In genomic region chr17:68004581-68005330, GRCm38 (mm10) we compare ENCODE assay signal across 7 mouse cellular contexts. TPM values are rescaled to one million over a fixed set of nuclear protein-coding genes. Genes with fewer than 3 reads are reported as not detected.
DNase-seq lines count a peak whose midpoint lies in the region; ATAC-seq and TF ChIP-seq lines count a peak whose summit lies in the region.

No protein-coding gene starts in this region.

- H3K27ac ChIP-seq in stomach, postnatal 0 days (replicated peaks), result peak overlapping the region; percentile 89

- CTCF ChIA-PET in Patski (lab: Charles Lee), result interaction anchor here (1.2 to 2.2 kb wide), 3 partner anchors 9 to 51 kb away, joined by 3 to 5 read pairs (median 4); no protein-coding TSS in a partner anchor

- POLR2A ChIA-PET in Patski (lab: Charles Lee), result interaction anchor here (0.6 kb wide), 2 partner anchors 15 to 133 kb away, joined by 5 to 9 read pairs; no protein-coding TSS in a partner anchor

- no peaks in the 10 kb centered on the region for H3K9me3 ChIP-seq in stomach, postnatal 0 days (ENCODE audit: control insufficient read depth, low read length)

- no peaks in the 10 kb centered on the region for H3K36me3 ChIP-seq in stomach, postnatal 0 days (ENCODE audit: control insufficient read depth, insufficient read depth, low read length)

- H3K4me1 ChIP-seq in stomach, postnatal 0 days (replicated peaks; ENCODE audit: control insufficient read depth, insufficient read depth), result no peaks in the 10 kb centered on the region; the same call in 1 of the 2 replicates

- H3K9ac ChIP-seq in stomach, postnatal 0 days (ENCODE audit: low read length), result peak overlapping the region; percentile 70

- WGBS in stomach, postnatal 0 days, result 4% methylated on average over 10 of the region's 10 CpGs

- peak; percentile 7 for ATAC-seq in Patski
- ATAC-seq in hematopoietic stem cell, adult 5-6 weeks (replicated peaks in 1 of 2; ENCODE audit: insufficient read depth in 1 of 2, low FRiP score in 2 of 2, low TSS enrichment in 1 of 2, low read depth in 1 of 2, poor library complexity in 2 of 2, severe bottlenecking in 2 of 2), result peak; percentile 6 to 9; a peak in 2 of 4 replicates
- ATAC-seq in stomach, postnatal 0 days (ENCODE audit: low FRiP score, low TSS enrichment), result peak; percentile 45
- ATAC-seq in activated CD4-positive, CD25-positive, alpha-beta regulatory T cell, adult 4 months, result no peak

- DNase-seq in 3T3-L1 (ENCODE audit: low read depth, low spot score) (peak; percentile 71), Patski (ENCODE audit: low read depth, low spot score) (no peak)
- peak; percentile 44 for DNase-seq in lung, postnatal 10 days
- DNase-seq in stomach, postnatal 0 days (ENCODE audit: low spot score), result peak; percentile 27
- no peak for DNase-seq in left cerebral cortex, adult 18-20 months (ENCODE audit: low spot score in 2 of 2)

- H3K27me3 ChIP-seq in Patski, result no peaks in the 10 kb centered on the region
- H3K27me3 ChIP-seq in stomach, postnatal 0 days (ENCODE audit: control insufficient read depth, insufficient read depth, low read length), result no peaks in the 10 kb centered on the region

- H3K4me2 ChIP-seq in stomach, postnatal 0 days (replicated peaks; ENCODE audit: low read depth), result peak overlapping the region; percentile 73

- no peak for TF ChIP-seq EP300 in stomach, postnatal 0 days (optimal IDR thresholded peaks at IDR 0.05)

- peak overlapping the region; percentile 65 for H3K4me3 ChIP-seq in stomach, postnatal 0 days (ENCODE audit: low read depth, low read length)

- in situ Hi-C loops in Patski (cut with MboI; ENCODE audit: low pct_unique_long_range_greater_than_20kb), result no loop called here

- TF ChIP-seq CTCF in Patski (IDR thresholded peaks at IDR 0.05), result no peak
- TF ChIP-seq CTCF in stomach, postnatal 0 days (IDR thresholded peaks at IDR 0.05; ENCODE audit: low read depth), result no peak

RNA-seq across cellular contexts. Expression of gene Arhgap28, which starts 0.8 kb away (rescaled TPM):
- polyA plus RNA-seq in Patski (2021), result 10.0 TPM
- 5.5 and 6.6 TPM in 2 replicates for total RNA-seq in hematopoietic stem cell, adult 5-6 weeks (2017)
- 5.7 and 5.8 TPM in 2 replicates for polyA plus RNA-seq in stomach, postnatal 0 days (2015; fragmentation: Nextera tagmentation; extraction: Ambion mirVana)
- under 1 TPM in 1 of 2 experiments, not detected in 1; 0.19 TPM for polyA plus RNA-seq in activated CD4-positive, CD25-positive, alpha-beta regulatory T cell, adult 4 months (2017; shearing (Covaris generic))
- total RNA-seq in left cerebral cortex, adult 18-20 months (2021), result under 1 TPM; 0.54 to 0.93 TPM

Comparison
In these comparisons a context has a peak if more than half of its experiments do, and no peak if none do; other contexts are left out.
1. DNase-seq: peak in 3T3-L1 (single experiment), lung, postnatal 10 days (single experiment) and stomach, postnatal 0 days (single experiment); none in Patski (single experiment) and left cerebral cortex, adult 18-20 months (0 of 2).